Mouse (Mus musculus) left cerebral cortex, postnatal 4 days (tissue): ENCODE data around the gene Atad3a. TPM values are rescaled to one million over a fixed set of nuclear protein-coding genes. Genes with fewer than 3 reads are reported as not detected.
"Not testable (repeated sequence)": the region's sequence is repeated elsewhere in the genome, so short reads cannot be mapped to it uniquely, and the experiment has no call there.

Experiments
- DNase-seq: peaks from one replicate; pipeline ENCODE4 v3.0.0-alpha.2; 2022
- intact Hi-C: fragments of 180-260 bp; cut with DNase I; formaldehyde crosslinking; loops from one replicate; pipeline ENCODE4 v1.15.1; 2025
- total RNA-seq, 2 experiments: library from RNA; stranded (reverse); gene quantifications; 2 replicates each; pipeline ENCODE4 v1.2.3; 2021

Atad3a gene
- total RNA-seq, 2 experiments from 2014 or later, result 64.8 to 69.8 TPM

GRCm38 (mm10) chr4:155775855-155776254 lies 15.0 kb upstream of the Atad3a start:
- intact Hi-C loops, result no loop called here
- peak; percentile 35 for DNase-seq

GRCm38 (mm10) chr4:155774971-155775740 lies 14.3 kb upstream of the Atad3a start:
- intact Hi-C loops, result no loop called here
- DNase-seq, result peak; percentile 63

GRCm38 (mm10) chr4:155774280-155774754 lies 13.4 kb upstream of the Atad3a start, which contains the start of gene Vwa1:
Gene Vwa1 (minus strand): TSS chr4:155774698.
- intact Hi-C loops, result no loop called here

DNA sequence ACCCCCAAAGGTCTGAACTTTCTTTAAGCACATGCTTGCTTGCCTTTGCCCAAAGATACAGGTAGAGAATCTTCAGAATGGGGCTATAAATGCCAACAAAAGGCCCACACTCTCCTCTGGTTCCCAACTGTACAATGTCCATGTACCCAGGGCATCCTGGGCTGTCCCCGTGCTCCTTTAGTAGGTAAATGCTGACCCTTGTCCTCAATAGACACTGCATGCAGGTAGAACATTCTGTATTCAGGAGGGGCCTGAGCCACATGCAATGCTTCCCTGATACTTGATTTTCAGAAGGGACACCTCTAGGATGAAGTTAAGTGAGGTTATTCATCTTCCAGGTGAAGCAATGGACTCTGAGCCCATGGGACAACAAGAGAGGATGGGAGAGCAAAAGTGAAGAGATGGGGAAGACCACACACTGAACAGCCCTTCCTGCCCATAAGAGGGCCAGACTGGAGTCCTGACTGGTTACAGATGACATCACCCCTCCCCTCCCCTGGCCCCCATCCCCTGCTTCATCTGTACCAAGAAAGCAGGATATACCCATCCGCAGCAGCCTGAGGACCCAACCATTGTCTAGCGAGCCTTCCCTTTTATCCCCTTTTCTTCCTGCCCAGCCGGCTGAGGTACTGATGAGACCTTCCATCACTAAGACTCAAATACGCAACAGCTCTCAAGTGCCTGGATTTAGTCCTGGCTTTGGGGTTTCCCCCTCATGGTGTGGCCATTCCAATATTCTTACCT lies 12.6 kb upstream of the Atad3a start:
- no peak for DNase-seq
- intact Hi-C loops, result no loop called here

More at GRCm38 (mm10) chr4:155774280-155774754, 13.4 kb upstream of the Atad3a start, which contains the start of gene Vwa1:
- DNase-seq, result peak; percentile 77

- intact Hi-C loops, result no loop called here
- DNase-seq, result no peak
These were observed 11.9 kb upstream of the Atad3a start for GRCm38 (mm10) chr4:155772786-155773185.

DNA sequence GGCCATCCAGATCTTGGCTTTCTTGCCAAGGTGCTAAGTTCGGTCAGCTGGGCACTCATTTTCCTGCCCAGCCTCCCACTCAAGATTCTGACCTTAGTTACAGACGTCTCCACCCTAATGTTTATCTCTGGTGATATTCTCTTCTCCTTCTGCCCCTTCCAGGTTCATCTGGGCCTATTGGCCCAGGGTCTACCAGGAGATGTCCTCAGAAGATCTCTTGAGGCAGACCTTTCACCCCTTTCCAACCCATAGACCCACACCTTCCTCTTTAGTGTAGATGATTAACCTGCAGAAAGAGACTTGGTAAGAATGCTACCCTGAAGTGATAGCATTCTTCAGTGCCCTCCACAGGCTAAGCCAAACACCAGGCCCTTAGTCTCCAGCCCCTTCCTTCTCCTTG lies 10.8 kb upstream of the Atad3a start:
- DNase-seq, result no peak
- intact Hi-C loops, result no loop called here

- no peak for DNase-seq
- intact Hi-C loops, result no loop called here
These were observed 9.7 kb upstream of the Atad3a start for GRCm38 (mm10) chr4:155770626-155771025.

DNA sequence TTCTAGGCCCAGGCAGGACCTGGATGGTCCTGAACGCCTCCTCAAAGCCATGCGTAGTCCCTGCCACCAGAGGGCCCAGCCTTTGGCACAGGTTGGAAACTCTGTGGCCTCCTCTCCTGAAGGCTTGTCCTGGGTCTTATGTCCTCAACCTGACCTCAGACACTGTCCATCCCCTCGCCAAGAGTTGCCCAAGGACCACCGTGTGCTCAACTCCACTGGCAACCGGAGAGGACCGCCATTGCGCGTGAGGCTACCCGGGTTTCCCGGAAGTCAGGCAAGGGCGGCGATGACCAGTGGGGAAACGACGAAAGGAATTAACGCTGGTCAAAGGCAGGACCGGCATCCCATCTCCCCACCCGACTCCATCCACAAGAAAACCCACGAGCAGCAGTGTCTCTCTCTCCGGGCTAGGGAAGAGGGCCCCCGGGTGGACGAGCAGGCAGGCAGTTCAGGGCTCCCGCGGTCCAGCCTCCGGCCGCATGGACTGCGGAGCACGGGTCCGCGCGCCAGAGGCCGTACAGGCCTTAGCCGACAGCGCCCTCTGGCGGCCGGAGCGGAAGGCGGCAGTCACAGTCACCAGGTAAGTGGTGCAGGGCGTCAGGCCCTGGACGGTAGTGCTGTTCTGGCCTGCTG lies 9.1 kb upstream of the Atad3a start:
- DNase-seq, result peak; percentile 92
- intact Hi-C loops, result no loop called here

DNA sequence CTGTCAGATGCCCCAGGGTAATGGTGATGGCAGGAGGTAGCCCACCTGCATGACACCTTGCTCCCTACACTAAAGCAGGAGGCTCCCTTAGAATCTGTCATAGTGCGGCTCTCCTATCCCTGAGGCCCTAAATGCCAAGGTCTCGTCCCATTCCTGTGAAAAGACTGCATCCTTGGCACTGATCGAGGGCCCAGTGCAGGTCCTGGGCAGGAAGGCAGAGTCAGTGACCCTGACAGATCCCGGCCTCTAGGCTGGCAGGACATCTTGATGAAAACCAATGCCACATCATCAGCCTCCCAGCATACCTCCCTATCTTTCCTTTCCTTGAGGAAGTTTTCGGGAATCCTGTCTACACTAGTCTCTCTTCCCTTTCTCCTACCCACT lies 8.6 kb upstream of the Atad3a start:
- intact Hi-C loops, result no loop called here
- no peak for DNase-seq

- no peak for DNase-seq
- intact Hi-C loops, result no loop called here
These were observed 1.5 kb upstream of the Atad3a start for GRCm38 (mm10) chr4:155762357-155762756.

DNA sequence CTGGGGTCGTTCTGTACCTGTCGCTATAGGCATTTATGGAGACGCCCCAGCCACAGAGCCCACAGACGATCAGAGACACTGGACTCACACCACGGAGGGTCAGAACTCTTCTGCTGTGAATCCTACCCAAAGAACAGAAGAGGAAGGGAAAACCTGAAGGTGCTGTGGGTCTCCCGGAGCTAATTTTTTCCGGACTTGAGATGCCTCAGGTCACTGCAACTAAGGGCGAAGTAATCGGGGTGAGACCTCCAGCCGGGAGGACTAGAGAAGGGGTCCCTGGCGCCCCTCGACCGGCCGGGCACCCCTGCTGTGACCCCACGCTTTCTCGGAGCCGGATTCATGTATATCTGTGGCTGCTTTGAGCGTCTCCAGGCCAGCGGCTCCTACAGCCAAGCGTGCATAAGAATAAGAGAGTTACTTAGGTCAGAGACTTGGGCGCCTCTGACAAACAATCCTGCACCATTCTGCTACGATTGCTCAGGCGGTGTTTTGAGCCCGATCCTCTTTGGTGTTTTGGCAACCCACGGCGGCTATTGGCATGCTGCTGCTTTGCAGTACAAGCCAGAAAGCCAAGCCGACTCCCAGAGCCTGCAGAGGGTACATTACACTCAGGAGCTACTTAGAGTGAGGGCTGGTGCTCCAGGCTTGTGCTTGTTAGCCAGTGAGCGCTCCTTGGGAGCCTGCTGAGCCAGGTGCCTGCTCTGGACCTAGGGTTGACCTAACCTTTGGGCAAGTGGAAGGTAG lies 635 bp upstream of the Atad3a start:
- intact Hi-C loops, result no loop called here
- no peak for DNase-seq

DNA sequence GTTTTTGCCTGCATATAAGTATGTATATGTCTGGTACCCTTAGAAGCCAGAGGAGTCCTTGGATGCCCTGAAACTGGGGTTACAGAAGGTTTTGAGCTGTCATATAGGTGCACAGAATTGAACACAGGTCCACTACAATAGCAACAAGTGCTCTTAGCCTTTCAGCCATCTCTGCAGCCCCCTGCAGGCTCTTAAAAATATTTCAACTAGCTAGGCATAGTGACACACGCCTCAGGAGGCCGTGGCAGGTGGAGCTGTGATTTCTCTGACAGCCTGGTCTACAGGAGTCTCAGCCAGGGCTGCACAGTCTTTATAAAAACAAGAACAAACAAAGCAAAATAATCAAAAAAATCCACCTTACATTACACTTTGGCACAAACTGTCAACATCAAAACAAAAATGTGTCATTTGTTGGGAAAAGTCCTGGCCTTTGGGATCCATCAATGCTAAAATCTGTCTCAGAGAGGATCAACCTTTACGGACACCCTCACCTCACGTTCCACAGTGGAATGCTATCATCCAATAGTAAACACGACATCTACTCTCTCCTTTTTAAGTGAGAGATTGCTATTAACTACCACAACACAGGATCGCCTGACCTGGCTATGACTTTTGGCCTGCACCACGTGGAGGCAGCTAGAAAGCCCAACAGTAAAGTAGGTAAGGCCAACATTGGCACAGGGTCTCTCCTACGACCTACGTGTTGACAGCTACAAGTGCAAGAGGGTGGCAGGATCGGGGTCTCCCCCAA lies 856 bp downstream of the Atad3a start:
- intact Hi-C loops, result no loop called here
- peak; percentile 24 for DNase-seq

DNA sequence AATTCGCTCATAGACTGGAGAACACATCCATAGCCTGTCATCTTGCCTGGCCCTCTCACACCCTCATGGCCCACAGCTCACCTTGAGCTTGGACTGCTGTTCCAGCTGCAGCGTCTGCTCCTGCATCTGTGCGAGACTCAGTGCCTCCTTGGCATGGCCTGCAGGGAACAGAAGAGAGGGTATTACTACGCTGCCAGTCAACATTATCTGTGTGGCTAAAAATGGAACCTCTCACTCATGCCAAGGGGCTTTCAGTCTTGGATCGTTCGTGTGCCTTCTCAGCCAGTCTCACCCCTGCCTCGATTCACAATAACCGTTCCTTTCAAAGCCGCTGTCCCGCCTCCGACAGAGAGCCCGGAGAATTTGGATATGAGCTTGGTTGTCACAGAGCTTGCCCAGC lies 3.9 kb downstream of the Atad3a start:
- intact Hi-C loops, result no loop called here

GRCm38 (mm10) chr4:155746575-155747490 lies 14.1 kb downstream of the Atad3a start:
- intact Hi-C loops, result no loop called here
- no peak for DNase-seq

More for the DNA sequence above, 3.9 kb downstream of the Atad3a start:
- DNase-seq, result no peak

GRCm38 (mm10) chr4:155746036-155746548 lies 14.8 kb downstream of the Atad3a start:
- DNase-seq, result no peak
- intact Hi-C loops, result no loop called here

DNA sequence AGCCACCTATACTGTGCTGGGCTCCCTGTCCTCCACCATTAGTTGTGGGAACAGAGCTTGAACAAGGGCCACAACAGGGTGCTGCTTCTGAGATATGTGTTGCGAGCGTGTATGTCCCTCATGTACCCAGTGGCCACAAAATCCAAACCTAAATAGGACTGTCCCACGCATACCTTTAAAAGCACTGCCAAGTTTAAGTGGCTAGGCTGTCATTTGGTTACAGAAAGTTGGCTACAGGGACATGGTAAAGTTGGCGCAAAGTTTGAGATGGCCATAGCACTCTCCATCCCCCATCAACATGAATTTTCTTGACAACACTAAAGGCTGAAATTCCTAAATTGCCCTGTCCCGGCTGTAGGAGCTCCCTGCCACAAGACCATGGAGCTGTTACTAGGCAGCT lies 15.8 kb downstream of the Atad3a start:
- intact Hi-C loops, result no loop called here
- no peak for DNase-seq

DNA sequence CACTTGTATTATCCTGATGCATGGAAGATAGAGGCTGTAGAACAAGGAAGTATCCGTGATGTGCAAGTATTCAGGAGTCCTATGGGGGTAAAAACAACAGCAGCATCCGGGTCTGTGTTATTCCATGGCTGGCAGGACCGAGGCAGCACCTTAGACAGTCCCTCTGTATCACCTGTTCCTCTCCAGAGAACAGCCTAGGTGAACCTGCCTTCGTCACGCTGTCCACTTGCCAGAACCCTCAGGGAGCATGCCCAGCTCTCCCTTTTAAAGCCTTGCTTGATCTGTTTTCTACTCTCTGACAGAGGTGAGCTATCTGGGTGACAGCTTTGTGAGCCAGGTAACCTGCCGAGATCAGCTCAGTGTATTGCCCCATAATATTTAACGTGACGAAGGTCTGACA lies 16.4 kb downstream of the Atad3a start:
- intact Hi-C loops, result no loop called here
- DNase-seq, result no peak

DNA sequence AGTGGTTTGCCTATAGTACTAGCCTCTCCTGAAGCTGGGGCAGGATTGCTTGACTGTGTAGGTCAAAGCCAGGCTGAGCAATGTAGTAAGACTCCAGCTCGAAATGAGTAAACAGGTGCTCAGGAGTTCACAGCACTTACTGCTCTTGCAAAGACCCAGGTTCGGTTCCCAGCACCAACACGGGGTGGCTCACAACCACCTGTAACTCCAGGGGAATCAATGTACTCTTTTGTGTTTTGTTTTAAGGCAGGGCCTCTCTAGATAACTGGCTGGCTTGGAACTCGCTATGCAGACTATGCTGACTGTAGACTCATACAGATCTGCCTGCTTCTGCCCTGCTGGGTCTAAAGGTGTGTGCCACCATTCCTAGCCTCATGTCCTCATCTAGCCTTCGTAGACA lies 18.2 kb downstream of the Atad3a start:
- no peak for DNase-seq
- intact Hi-C loops, result no loop called here

DNA sequence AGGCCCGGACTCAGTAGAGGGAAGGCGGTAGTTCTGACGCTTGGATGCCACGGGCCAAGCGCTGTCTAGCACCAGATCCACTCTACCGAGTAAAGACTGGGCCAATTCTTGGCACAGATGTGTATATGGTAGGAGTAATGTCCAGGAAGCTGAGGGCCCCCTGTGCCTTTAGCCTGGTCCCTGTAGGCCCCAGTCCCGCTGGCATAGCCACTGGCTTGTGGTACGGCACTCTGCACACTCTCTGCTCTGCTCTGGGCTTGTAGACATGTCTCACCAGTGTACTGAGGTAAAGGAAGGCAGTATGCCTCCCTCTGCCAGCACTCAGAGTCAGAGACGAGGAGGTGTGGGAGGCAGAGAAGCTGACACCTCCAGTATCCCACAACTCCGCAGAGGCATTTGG lies 20.2 kb downstream of the Atad3a start:
- intact Hi-C loops, result not testable (repeated sequence)

More for the DNA sequence above, 20.2 kb downstream of the Atad3a start:
- DNase-seq, result not testable (repeated sequence)
